ENCODE assay signal across 8 mouse cellular contexts in genomic region chr9:14274586-14274985, GRCm38 (mm10). TPM values are rescaled to one million over a fixed set of nuclear protein-coding genes. Genes with fewer than 3 reads are reported as not detected.
DNase-seq lines count a peak whose midpoint lies in the region; ATAC-seq lines count a peak whose summit lies in the region.

No protein-coding gene starts in this region.

- peak overlapping the region; percentile 71 for H3K4me3 ChIP-seq in heart, embryonic 15.5 days
- H3K4me3 ChIP-seq in brown adipose tissue, adult 24 weeks (ENCODE audit: insufficient read depth, low read depth, low read length), result peak overlapping the region; percentile 62
- H3K4me3 ChIP-seq in hindbrain, embryonic 10.5 days, result peak overlapping the region; percentile 94
- peak overlapping the region; percentile 84 for H3K4me3 ChIP-seq in midbrain, embryonic 10.5 days

- H3K4me2 ChIP-seq in heart, embryonic 15.5 days, result peak overlapping the region; percentile 81

- H3K27me3 ChIP-seq in heart, embryonic 15.5 days, result no peaks in the 10 kb centered on the region
- H3K27me3 ChIP-seq in hindbrain, embryonic 10.5 days (ENCODE audit: insufficient read depth, poor library complexity, severe bottlenecking), result no peaks in the 10 kb centered on the region
- H3K27me3 ChIP-seq in midbrain, embryonic 10.5 days (ENCODE audit: low read depth, poor library complexity, severe bottlenecking), result no peaks in the 10 kb centered on the region

- WGBS in heart, embryonic 15.5 days, result 36% methylated on average over 5 of the region's 5 CpGs
- WGBS in hindbrain, embryonic 10.5 days, result 37% methylated on average over 5 of the region's 5 CpGs
- 40% methylated on average over 5 of the region's 5 CpGs for WGBS in midbrain, embryonic 10.5 days

- no peaks in the 10 kb centered on the region for H3K9me3 ChIP-seq in heart, embryonic 15.5 days (replicated peaks)
- no peaks in the 10 kb centered on the region for H3K9me3 ChIP-seq in hindbrain, embryonic 10.5 days
- H3K9me3 ChIP-seq in midbrain, embryonic 10.5 days (replicated peaks), result no peaks in the 10 kb centered on the region

- H3K4me1 ChIP-seq in heart, embryonic 15.5 days (replicated peaks), result peaks cover 10% of the 10 kb centered on the region
- no peaks in the 10 kb centered on the region for H3K4me1 ChIP-seq in brown adipose tissue, adult 24 weeks (ENCODE audit: control insufficient read depth, insufficient read depth, insufficient read length, low read length)
- peaks cover 22% of the 10 kb centered on the region for H3K4me1 ChIP-seq in hindbrain, embryonic 10.5 days (replicated peaks)
- peaks cover 15% of the 10 kb centered on the region for H3K4me1 ChIP-seq in midbrain, embryonic 10.5 days

- H3K36me3 ChIP-seq in heart, embryonic 15.5 days, result no peaks in the 10 kb centered on the region
- H3K36me3 ChIP-seq in hindbrain, embryonic 10.5 days, result no peaks in the 10 kb centered on the region
- H3K36me3 ChIP-seq in midbrain, embryonic 10.5 days, result no peaks in the 10 kb centered on the region

- H3K27ac ChIP-seq in heart, embryonic 15.5 days, result peak overlapping the region; percentile 93
- no peak overlapping the region for H3K27ac ChIP-seq in brown adipose tissue, adult 24 weeks (replicated peaks; ENCODE audit: low read depth, low read length)
- H3K27ac ChIP-seq in hindbrain, embryonic 10.5 days, result peak overlapping the region; percentile 95
- peak overlapping the region; percentile 83 for H3K27ac ChIP-seq in midbrain, embryonic 10.5 days (replicated peaks)

- no peak for ATAC-seq in heart, embryonic 15.5 days (replicated peaks; ENCODE audit: insufficient number of reproducible peaks, insufficient read depth, low FRiP score, low read depth)

- no peak for DNase-seq in heart, adult 9 months (ENCODE audit: low spot score in 2 of 2)
- no peak for DNase-seq in hindbrain, embryonic 10.5 days (ENCODE audit: low spot score)
- DNase-seq in midbrain, embryonic 10.5 days (ENCODE audit: low spot score), result no peak
- DNase-seq in cerebellum, postnatal 25 days, result no peak
- DNase-seq in c-Kit-positive CD71-positive TER-119-positive erythroid progenitor cells, embryonic 14.5 days (ENCODE audit: low spot score), result no peak
- no peak for DNase-seq in adrenal gland, adult 18-20 months (ENCODE audit: low spot score in 2 of 2)

- H3K9ac ChIP-seq in heart, embryonic 15.5 days, result peak overlapping the region; percentile 50

RNA-seq across cellular contexts. Expression of gene Sesn3, which starts 0.3 kb away (rescaled TPM):
- polyA plus RNA-seq in heart, embryonic 15.5 days (2015; fragmentation: Nextera tagmentation; extraction: Ambion mirVana), result 10.2 and 10.6 TPM in 2 replicates
- 4.1 and 7.3 TPM in 2 replicates for polyA plus RNA-seq in brown adipose tissue, adult 24 weeks (2012; ENCODE audit: insufficient read depth, insufficient read length, missing spikeins)
- polyA plus RNA-seq in hindbrain, embryonic 10.5 days (2016; fragmentation: Nextera tagmentation; extraction: Ambion mirVana), result 13.4 and 16.9 TPM in 2 replicates
- polyA plus RNA-seq in midbrain, embryonic 10.5 days (2016; fragmentation: Nextera tagmentation; extraction: Ambion mirVana), result 16.0 and 16.2 TPM in 2 replicates
- 10 to 100 TPM; 40.6 to 66.1 TPM for total RNA-seq in adrenal gland, adult 18-20 months (2021)
